Mouse (Mus musculus): ENCODE measurements at regions not wholly inside any gene's neighbourhood (a gene's known extent, or its start where the extent isn't known, plus 50 kb on each side); places are given as distances from the start of the nearest gene placed in this dataset.

DNA sequence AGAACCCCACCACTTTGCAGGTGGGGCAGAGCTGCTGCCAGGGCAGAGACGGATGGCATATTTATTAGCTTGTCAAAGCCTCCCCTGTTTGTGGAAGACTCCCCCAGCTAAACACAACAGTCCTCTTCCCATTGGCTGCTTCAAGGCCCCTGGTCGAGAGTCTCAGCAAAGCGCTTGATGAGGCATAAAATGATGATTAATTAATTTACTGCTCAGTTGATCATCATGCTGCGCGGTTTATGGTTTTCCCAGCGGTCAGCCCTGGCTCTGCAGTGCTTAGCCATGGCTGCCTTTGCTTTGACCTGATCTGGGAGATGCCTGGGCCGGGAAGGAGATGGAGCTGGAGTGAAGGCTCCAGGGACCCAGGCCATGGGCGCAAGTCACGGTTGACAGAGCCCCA lies 98.5 kb downstream of the Irx2 start:
- WGBS, result 63% methylated on average over 9 of the region's 9 CpGs
- no peak for ATAC-seq (ENCODE audit: low FRiP score, low TSS enrichment)

DNA sequence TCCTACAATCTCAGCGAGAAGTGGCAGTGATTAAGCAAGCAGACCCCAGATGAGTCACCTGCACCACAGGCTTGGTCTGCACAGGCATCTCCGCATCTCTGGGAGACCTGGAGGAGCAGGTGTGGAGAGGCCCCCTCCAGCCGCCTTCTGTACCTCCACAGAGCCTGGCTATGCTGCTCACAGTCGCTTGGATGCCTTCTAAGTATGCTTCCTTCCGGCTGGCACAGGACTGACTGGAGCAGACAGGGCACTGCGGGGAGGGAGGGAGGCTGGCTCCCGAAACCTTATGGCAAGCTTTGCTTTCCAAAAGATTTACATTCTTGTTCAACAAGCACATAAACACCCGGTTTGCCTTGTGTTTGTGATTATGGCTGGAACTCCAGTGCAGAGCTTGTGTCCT lies 107.3 kb downstream of the Irx2 start:
- no peaks in the 10 kb centered on the region for H3K9me3 ChIP-seq (ENCODE audit: control insufficient read depth, low read length)
- no peaks in the 10 kb centered on the region for H3K4me1 ChIP-seq (ENCODE audit: control insufficient read depth, insufficient read depth, low read length)
- H3K4me3 ChIP-seq (replicated peaks; ENCODE audit: low read depth, low read length), result no peak overlapping the region
- 86% methylated on average over 8 of the region's 8 CpGs for WGBS
- DNase-seq (no peak), ATAC-seq (ENCODE audit: low FRiP score, low TSS enrichment) (no peak)
- no peak overlapping the region for H3K9ac ChIP-seq (replicated peaks; ENCODE audit: low read length)
- no peaks in the 10 kb centered on the region for H3K36me3 ChIP-seq (ENCODE audit: control insufficient read depth, insufficient read depth, low read length)
- H3K27me3 ChIP-seq (ENCODE audit: control insufficient read depth, insufficient read depth, low read length), result no peaks in the 10 kb centered on the region
- no peak overlapping the region for H3K4me2 ChIP-seq (ENCODE audit: low read length)
- no peak overlapping the region for H3K27ac ChIP-seq (replicated peaks; ENCODE audit: low read depth, low read length)

More for the DNA sequence above, 98.5 kb downstream of the Irx2 start:
- Histone ChIP-seq H3K4me3 (replicated peaks; ENCODE audit: low read depth, low read length) (no peak overlapping the region), H3K27ac (replicated peaks; ENCODE audit: low read depth, low read length) (no peak overlapping the region), H3K9me3 (ENCODE audit: control insufficient read depth, low read length) (no peaks in the 10 kb centered on the region), H3K4me2 (ENCODE audit: low read length) (no peak overlapping the region), H3K36me3 (ENCODE audit: control insufficient read depth, insufficient read depth, low read length) (no peaks in the 10 kb centered on the region), H3K27me3 (ENCODE audit: control insufficient read depth, insufficient read depth, low read length) (no peaks in the 10 kb centered on the region), H3K4me1 (ENCODE audit: control insufficient read depth, insufficient read depth, low read length) (no peaks in the 10 kb centered on the region), H3K9ac (replicated peaks; ENCODE audit: low read length) (no peak overlapping the region)
- peak; percentile 14 for DNase-seq

DNA sequence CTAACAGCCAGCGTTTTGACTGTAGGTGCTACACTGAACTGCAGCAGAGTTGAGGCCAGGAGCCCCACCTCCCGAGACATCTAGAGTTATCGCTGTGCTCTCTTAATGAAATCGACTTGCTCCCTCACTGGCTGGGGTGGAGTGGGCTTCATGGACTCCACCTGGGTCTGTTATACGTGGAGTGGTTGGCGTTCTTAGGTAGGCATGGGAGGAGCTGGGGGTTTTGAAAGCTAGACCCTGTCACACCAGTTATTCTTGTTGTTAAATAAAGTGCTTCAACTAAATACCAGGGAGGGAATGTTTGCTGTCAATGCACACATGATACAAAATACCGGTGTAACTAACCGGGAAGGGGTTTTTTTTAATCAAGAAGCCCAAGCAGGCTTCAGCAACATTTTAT lies 108.4 kb downstream of the Irx2 start:
- Histone ChIP-seq H3K36me3 (ENCODE audit: control insufficient read depth, insufficient read depth, low read length) (no peaks in the 10 kb centered on the region), H3K9me3 (ENCODE audit: control insufficient read depth, low read length) (no peaks in the 10 kb centered on the region), H3K4me3 (replicated peaks; ENCODE audit: low read depth, low read length) (no peak overlapping the region), H3K4me2 (ENCODE audit: low read length) (no peak overlapping the region), H3K9ac (replicated peaks; ENCODE audit: low read length) (no peak overlapping the region), H3K27me3 (ENCODE audit: control insufficient read depth, insufficient read depth, low read length) (no peaks in the 10 kb centered on the region), H3K27ac (replicated peaks; ENCODE audit: low read depth, low read length) (no peak overlapping the region), H3K4me1 (ENCODE audit: control insufficient read depth, insufficient read depth, low read length) (no peaks in the 10 kb centered on the region)
- 81% methylated on average over 8 of the region's 8 CpGs for WGBS
- DNase-seq (no peak), ATAC-seq (ENCODE audit: low FRiP score, low TSS enrichment) (no peak)

DNA sequence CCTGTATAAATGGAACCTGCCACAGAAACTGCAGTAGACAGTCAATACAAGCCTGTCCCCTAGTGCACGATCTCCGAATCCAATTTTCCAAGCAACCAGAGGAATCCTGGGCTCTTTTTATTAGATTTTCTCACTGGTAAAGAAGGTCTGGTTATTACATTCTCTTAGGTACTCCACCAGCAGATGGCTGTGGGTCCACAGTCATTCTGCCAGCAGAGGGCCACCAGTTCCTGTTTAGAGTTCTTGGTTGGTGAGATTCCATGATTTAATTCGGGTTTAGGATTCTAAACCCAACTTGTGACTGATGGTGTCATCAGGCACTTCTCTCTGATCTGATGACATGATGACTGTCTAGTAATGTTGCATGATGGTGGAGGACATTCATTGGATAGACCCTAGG lies 118.6 kb downstream of the Irx2 start:
- Histone ChIP-seq H3K27ac (replicated peaks; ENCODE audit: low read depth, low read length) (no peak overlapping the region), H3K4me3 (replicated peaks; ENCODE audit: low read depth, low read length) (no peak overlapping the region), H3K9ac (replicated peaks; ENCODE audit: low read length) (no peak overlapping the region), H3K4me1 (ENCODE audit: control insufficient read depth, insufficient read depth, low read length) (no peaks in the 10 kb centered on the region), H3K36me3 (ENCODE audit: control insufficient read depth, insufficient read depth, low read length) (no peaks in the 10 kb centered on the region), H3K9me3 (ENCODE audit: control insufficient read depth, low read length) (no peaks in the 10 kb centered on the region), H3K27me3 (ENCODE audit: control insufficient read depth, insufficient read depth, low read length) (no peaks in the 10 kb centered on the region), H3K4me2 (ENCODE audit: low read length) (no peak overlapping the region)
- DNase-seq, result peak; percentile 16
- 75% methylated on average over 3 of the region's 3 CpGs for WGBS
- no peak for ATAC-seq (ENCODE audit: low FRiP score, low TSS enrichment)

DNA sequence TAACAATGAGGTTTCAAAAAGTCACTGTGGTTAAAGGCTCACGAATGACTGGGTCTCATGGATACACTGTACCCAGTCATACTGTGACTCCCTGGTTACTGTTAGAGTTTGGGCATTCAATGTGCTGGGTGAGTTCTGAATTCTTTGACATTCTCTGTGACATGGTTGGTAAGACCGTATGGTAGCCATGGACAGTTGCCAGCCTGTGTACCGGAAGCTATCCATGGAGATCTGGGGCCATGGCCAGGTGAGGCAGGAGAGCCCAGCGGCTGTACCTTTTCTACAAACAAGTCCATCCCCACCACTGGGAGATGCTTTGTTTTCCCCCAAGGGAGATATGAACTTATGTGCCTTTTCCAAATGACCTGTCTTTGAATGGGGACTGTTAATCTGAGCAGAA lies 126.4 kb downstream of the Irx2 start:
- ATAC-seq (ENCODE audit: low FRiP score, low TSS enrichment), result no peak

DNA sequence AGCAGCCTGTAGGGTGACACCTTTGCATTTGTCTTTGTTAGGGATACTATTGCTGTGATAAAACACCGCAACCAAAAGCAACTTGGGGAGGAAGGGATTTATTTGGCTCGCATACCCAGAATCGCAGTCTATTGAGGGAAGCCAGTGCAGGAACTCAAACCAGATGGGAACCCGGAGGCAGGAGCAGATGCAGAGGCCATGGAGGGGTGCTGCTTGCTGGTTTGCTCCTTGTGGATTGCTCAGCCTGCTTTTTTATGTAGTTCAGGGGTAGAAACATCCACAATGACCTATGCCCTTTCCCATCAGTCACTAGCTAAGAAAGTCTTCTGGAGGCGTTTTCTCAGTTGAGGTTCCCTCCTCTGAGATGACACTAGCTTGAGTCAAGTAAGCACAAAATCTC lies 133.9 kb downstream of the Irx2 start:
- Histone ChIP-seq H3K27ac (replicated peaks; ENCODE audit: low read depth, low read length) (no peak overlapping the region), H3K9ac (replicated peaks; ENCODE audit: low read length) (no peak overlapping the region), H3K9me3 (ENCODE audit: control insufficient read depth, low read length) (no peaks in the 10 kb centered on the region), H3K4me2 (ENCODE audit: low read length) (no peak overlapping the region), H3K4me1 (ENCODE audit: control insufficient read depth, insufficient read depth, low read length) (no peaks in the 10 kb centered on the region), H3K36me3 (ENCODE audit: control insufficient read depth, insufficient read depth, low read length) (no peaks in the 10 kb centered on the region), H3K27me3 (ENCODE audit: control insufficient read depth, insufficient read depth, low read length) (no peaks in the 10 kb centered on the region), H3K4me3 (replicated peaks; ENCODE audit: low read depth, low read length) (no peak overlapping the region)
- DNase-seq (no peak), ATAC-seq (ENCODE audit: low FRiP score, low TSS enrichment) (no peak)
- 89% methylated on average over 5 of the region's 5 CpGs for WGBS

More for the DNA sequence above, 126.4 kb downstream of the Irx2 start:
- Histone ChIP-seq H3K9ac (replicated peaks; ENCODE audit: low read length) (no peak overlapping the region), H3K4me3 (replicated peaks; ENCODE audit: low read depth, low read length) (no peak overlapping the region), H3K4me1 (ENCODE audit: control insufficient read depth, insufficient read depth, low read length) (no peaks in the 10 kb centered on the region), H3K4me2 (ENCODE audit: low read length) (no peak overlapping the region), H3K9me3 (ENCODE audit: control insufficient read depth, low read length) (no peaks in the 10 kb centered on the region), H3K27ac (replicated peaks; ENCODE audit: low read depth, low read length) (no peak overlapping the region), H3K27me3 (ENCODE audit: control insufficient read depth, insufficient read depth, low read length) (no peaks in the 10 kb centered on the region), H3K36me3 (ENCODE audit: control insufficient read depth, insufficient read depth, low read length) (no peaks in the 10 kb centered on the region)
- 95% methylated on average over 4 of the region's 4 CpGs for WGBS
- DNase-seq, result no peak

DNA sequence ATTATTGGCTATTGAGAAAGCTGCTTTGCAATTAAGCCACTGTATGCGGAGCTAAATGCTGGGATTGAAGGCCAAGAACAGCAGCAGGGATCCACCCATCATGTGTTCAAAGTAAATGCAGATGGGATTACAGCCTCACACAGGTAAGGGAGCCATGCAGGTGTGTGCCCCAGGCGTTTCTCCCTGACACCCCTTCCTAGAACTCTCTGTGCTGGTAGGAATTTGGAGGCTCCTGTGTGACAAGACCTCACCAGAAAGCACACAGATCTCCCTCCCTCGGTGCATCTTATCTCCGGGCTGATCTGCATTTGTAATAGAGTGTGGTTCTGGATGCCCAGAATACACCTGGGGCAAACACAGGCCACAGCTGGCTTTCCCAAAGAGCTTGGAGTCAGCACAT lies 134.7 kb downstream of the Irx2 start:
- Histone ChIP-seq H3K36me3 (ENCODE audit: control insufficient read depth, insufficient read depth, low read length) (no peaks in the 10 kb centered on the region), H3K4me2 (ENCODE audit: low read length) (no peak overlapping the region), H3K4me3 (replicated peaks; ENCODE audit: low read depth, low read length) (no peak overlapping the region), H3K27ac (replicated peaks; ENCODE audit: low read depth, low read length) (no peak overlapping the region), H3K27me3 (ENCODE audit: control insufficient read depth, insufficient read depth, low read length) (no peaks in the 10 kb centered on the region), H3K9me3 (ENCODE audit: control insufficient read depth, low read length) (no peaks in the 10 kb centered on the region), H3K9ac (replicated peaks; ENCODE audit: low read length) (no peak overlapping the region), H3K4me1 (ENCODE audit: control insufficient read depth, insufficient read depth, low read length) (no peaks in the 10 kb centered on the region)
- DNase-seq (no peak), ATAC-seq (ENCODE audit: low FRiP score, low TSS enrichment) (no peak)
- 71% methylated on average over 4 of the region's 4 CpGs for WGBS

DNA sequence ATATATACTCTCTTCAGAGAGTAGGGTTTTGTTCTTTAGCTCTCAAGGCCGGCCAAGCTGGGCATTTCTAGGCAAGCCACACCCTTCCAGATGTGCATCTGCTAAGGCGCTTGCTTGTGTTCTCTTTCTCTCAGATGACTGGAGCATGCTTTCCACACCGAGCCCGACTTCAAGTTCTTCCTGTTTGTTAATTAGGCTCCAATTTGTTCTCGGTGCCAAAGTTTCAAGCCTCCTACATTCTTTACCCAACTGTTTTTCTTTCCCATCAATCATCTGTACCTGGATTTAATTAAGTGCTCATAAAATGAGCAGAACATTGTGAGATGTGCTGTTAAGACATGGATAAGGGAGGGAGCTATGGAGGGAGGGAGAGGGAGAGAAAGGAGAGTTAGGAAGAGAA lies 138.7 kb downstream of the Irx2 start:
- Histone ChIP-seq H3K27ac (replicated peaks; ENCODE audit: low read depth, low read length) (no peak overlapping the region), H3K4me3 (replicated peaks; ENCODE audit: low read depth, low read length) (no peak overlapping the region), H3K9ac (replicated peaks; ENCODE audit: low read length) (no peak overlapping the region), H3K4me1 (ENCODE audit: control insufficient read depth, insufficient read depth, low read length) (no peaks in the 10 kb centered on the region), H3K4me2 (ENCODE audit: low read length) (no peak overlapping the region), H3K27me3 (ENCODE audit: control insufficient read depth, insufficient read depth, low read length) (no peaks in the 10 kb centered on the region), H3K36me3 (ENCODE audit: control insufficient read depth, insufficient read depth, low read length) (no peaks in the 10 kb centered on the region), H3K9me3 (ENCODE audit: control insufficient read depth, low read length) (no peaks in the 10 kb centered on the region)
- DNase-seq, result no peak
- no peak for ATAC-seq (ENCODE audit: low FRiP score, low TSS enrichment)
- 87% methylated on average over 5 of the region's 5 CpGs for WGBS

DNA sequence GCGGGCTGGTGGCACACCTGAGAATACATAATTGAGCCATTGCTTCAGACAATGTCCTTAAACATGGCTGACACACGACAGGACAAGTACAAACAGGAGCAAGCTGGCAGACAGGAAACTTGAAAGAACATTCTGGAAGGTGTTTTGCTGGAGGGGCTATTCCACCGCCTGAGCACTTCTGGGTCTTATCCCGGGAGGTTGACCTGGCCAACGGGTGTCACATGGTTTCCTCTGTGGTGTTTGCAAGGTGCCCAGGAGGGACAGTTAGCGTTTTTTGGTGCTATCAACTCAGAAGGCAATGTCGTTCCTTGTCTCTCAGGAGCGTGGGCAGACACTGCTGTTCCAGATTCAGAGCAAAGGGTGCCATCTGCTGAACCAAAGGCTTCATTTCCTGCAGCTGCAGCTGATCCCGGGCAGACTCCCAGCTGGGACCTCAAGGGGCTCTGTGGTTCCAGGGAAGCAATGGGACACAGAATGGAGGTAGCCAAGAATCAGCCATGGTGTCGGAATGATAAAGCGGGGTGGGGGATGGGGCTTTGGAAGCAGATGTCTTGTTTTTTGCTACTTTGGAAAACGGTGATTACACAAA lies 140.5 kb downstream of the Irx2 start:
- no peaks in the 10 kb centered on the region for H3K27me3 ChIP-seq (ENCODE audit: control insufficient read depth, insufficient read depth, low read length)
- no peaks in the 10 kb centered on the region for H3K9me3 ChIP-seq (ENCODE audit: control insufficient read depth, low read length)
- H3K36me3 ChIP-seq (ENCODE audit: control insufficient read depth, insufficient read depth, low read length), result no peaks in the 10 kb centered on the region
- H3K9ac ChIP-seq (replicated peaks; ENCODE audit: low read length), result no peak overlapping the region
- DNase-seq (peak; percentile 58), ATAC-seq (ENCODE audit: low FRiP score, low TSS enrichment) (no peak)
- 68% methylated on average over 12 of the region's 12 CpGs for WGBS
- no peaks in the 10 kb centered on the region for H3K4me1 ChIP-seq (ENCODE audit: control insufficient read depth, insufficient read depth, low read length)
- H3K4me2 ChIP-seq (ENCODE audit: low read length), result no peak overlapping the region
- H3K4me3 ChIP-seq (replicated peaks; ENCODE audit: low read depth, low read length), result no peak overlapping the region
- no peak overlapping the region for H3K27ac ChIP-seq (replicated peaks; ENCODE audit: low read depth, low read length)
